Mouse (Mus musculus): Measurements from ENCODE around the gene Gnat2. TPM values are rescaled to one million over a fixed set of nuclear protein-coding genes. Genes with fewer than 3 reads are reported as not detected.

Gnat2 gene
- polyA plus RNA-seq, 1 experiment from 2014 or later, result 0.73 TPM

- 44% methylated on average over 5 of the region's 5 CpGs for WGBS
- Histone ChIP-seq H3K9ac (ENCODE audit: low read length) (no peak overlapping the region), H3K36me3 (ENCODE audit: control insufficient read depth, insufficient read depth, low read length) (no peaks in the 10 kb centered on the region), H3K27me3 (ENCODE audit: control insufficient read depth, insufficient read depth, low read length) (no peaks in the 10 kb centered on the region), H3K4me3 (ENCODE audit: low read depth, low read length) (no peak overlapping the region), H3K4me1 (ENCODE audit: control insufficient read depth, insufficient read depth, low read length) (peaks cover 9% of the 10 kb centered on the region), H3K9me3 (ENCODE audit: control insufficient read depth, low read length) (no peaks in the 10 kb centered on the region), H3K4me2 (ENCODE audit: low read depth) (no peak overlapping the region), H3K27ac (ENCODE audit: low read depth, low read length) (no peak overlapping the region)
- DNase-seq (ENCODE audit: low spot score) (no peak), ATAC-seq (ENCODE audit: insufficient read depth, low FRiP score, low TSS enrichment) (no peak)
Observed at GRCm38 (mm10) chr3:108088842-108089380, 3.7 kb upstream of the Gnat2 start.

GRCm38 (mm10) chr3:108089916-108090315 lies 2.7 kb upstream of the Gnat2 start:
- H3K4me2 ChIP-seq (ENCODE audit: low read depth), result no peak overlapping the region
- H3K4me1 ChIP-seq (ENCODE audit: control insufficient read depth, insufficient read depth, low read length), result peaks cover 4% of the 10 kb centered on the region; the same call in 1 of the 2 replicates
- H3K27ac ChIP-seq (ENCODE audit: low read depth, low read length), result no peak overlapping the region
- ATAC-seq (ENCODE audit: insufficient read depth, low FRiP score, low TSS enrichment) (no peak), DNase-seq (ENCODE audit: low spot score) (no peak)
- no peaks in the 10 kb centered on the region for H3K27me3 ChIP-seq (ENCODE audit: control insufficient read depth, insufficient read depth, low read length)
- no peaks in the 10 kb centered on the region for H3K36me3 ChIP-seq (ENCODE audit: control insufficient read depth, insufficient read depth, low read length)
- H3K9me3 ChIP-seq (ENCODE audit: control insufficient read depth, low read length), result no peaks in the 10 kb centered on the region
- WGBS, result 29% methylated on average over 2 of the region's 2 CpGs
- H3K4me3 ChIP-seq (ENCODE audit: low read depth, low read length), result no peak overlapping the region
- no peak overlapping the region for H3K9ac ChIP-seq (ENCODE audit: low read length)

- DNase-seq (ENCODE audit: low spot score) (no peak), ATAC-seq (ENCODE audit: insufficient read depth, low FRiP score, low TSS enrichment) (no peak)
- 87% methylated on average over 2 of the region's 2 CpGs for WGBS
- H3K4me3 ChIP-seq (ENCODE audit: low read depth, low read length), result no peak overlapping the region
- no peak overlapping the region for H3K27ac ChIP-seq (ENCODE audit: low read depth, low read length)
- no peak overlapping the region for H3K9ac ChIP-seq (ENCODE audit: low read length)
- no peaks in the 10 kb centered on the region for H3K36me3 ChIP-seq (ENCODE audit: control insufficient read depth, insufficient read depth, low read length)
- H3K4me1 ChIP-seq (ENCODE audit: control insufficient read depth, insufficient read depth, low read length), result peaks cover 4% of the 10 kb centered on the region; the same call in 1 of the 2 replicates
- no peak overlapping the region for H3K4me2 ChIP-seq (ENCODE audit: low read depth)
- H3K27me3 ChIP-seq (ENCODE audit: control insufficient read depth, insufficient read depth, low read length), result no peaks in the 10 kb centered on the region
- no peaks in the 10 kb centered on the region for H3K9me3 ChIP-seq (ENCODE audit: control insufficient read depth, low read length)
Observed at GRCm38 (mm10) chr3:108090561-108090960, 2.0 kb upstream of the Gnat2 start.

GRCm38 (mm10) chr3:108092030-108092429 lies 559 bp upstream of the Gnat2 start:
- no peak overlapping the region for H3K4me3 ChIP-seq (ENCODE audit: low read depth, low read length)
- ATAC-seq (ENCODE audit: insufficient read depth, low FRiP score, low TSS enrichment), result no peak
- no peak overlapping the region for H3K27ac ChIP-seq (ENCODE audit: low read depth, low read length)
- 75% methylated on average over 6 of the region's 6 CpGs for WGBS
- no peak overlapping the region for H3K4me2 ChIP-seq (ENCODE audit: low read depth)
- H3K36me3 ChIP-seq (ENCODE audit: control insufficient read depth, insufficient read depth, low read length), result no peaks in the 10 kb centered on the region
- no peaks in the 10 kb centered on the region for H3K4me1 ChIP-seq (ENCODE audit: control insufficient read depth, insufficient read depth, low read length)
- no peak overlapping the region for H3K9ac ChIP-seq (ENCODE audit: low read length)
- DNase-seq (ENCODE audit: low spot score), result no peak
- H3K9me3 ChIP-seq (ENCODE audit: control insufficient read depth, low read length), result no peaks in the 10 kb centered on the region
- no peaks in the 10 kb centered on the region for H3K27me3 ChIP-seq (ENCODE audit: control insufficient read depth, insufficient read depth, low read length)

- no peaks in the 10 kb centered on the region for H3K36me3 ChIP-seq (ENCODE audit: control insufficient read depth, insufficient read depth, low read length)
- no peak overlapping the region for H3K4me2 ChIP-seq (ENCODE audit: low read depth)
- 74% methylated on average over 6 of the region's 6 CpGs for WGBS
- H3K9me3 ChIP-seq (ENCODE audit: control insufficient read depth, low read length), result no peaks in the 10 kb centered on the region
- DNase-seq (ENCODE audit: low spot score) (no peak), ATAC-seq (ENCODE audit: insufficient read depth, low FRiP score, low TSS enrichment) (no peak)
- no peaks in the 10 kb centered on the region for H3K4me1 ChIP-seq (ENCODE audit: control insufficient read depth, insufficient read depth, low read length)
- no peak overlapping the region for H3K27ac ChIP-seq (ENCODE audit: low read depth, low read length)
- no peak overlapping the region for H3K4me3 ChIP-seq (ENCODE audit: low read depth, low read length)
- no peak overlapping the region for H3K9ac ChIP-seq (ENCODE audit: low read length)
- H3K27me3 ChIP-seq (ENCODE audit: control insufficient read depth, insufficient read depth, low read length), result no peaks in the 10 kb centered on the region
Observed at GRCm38 (mm10) chr3:108093306-108093705, 717 bp downstream of the Gnat2 start.

GRCm38 (mm10) chr3:108094146-108094545 lies 1.6 kb downstream of the Gnat2 start:
- H3K36me3 ChIP-seq (ENCODE audit: control insufficient read depth, insufficient read depth, low read length), result no peaks in the 10 kb centered on the region
- no peak overlapping the region for H3K4me2 ChIP-seq (ENCODE audit: low read depth)
- no peak overlapping the region for H3K27ac ChIP-seq (ENCODE audit: low read depth, low read length)
- ATAC-seq (ENCODE audit: insufficient read depth, low FRiP score, low TSS enrichment) (no peak), DNase-seq (ENCODE audit: low spot score) (no peak)
- H3K9me3 ChIP-seq (ENCODE audit: control insufficient read depth, low read length), result no peaks in the 10 kb centered on the region
- H3K27me3 ChIP-seq (ENCODE audit: control insufficient read depth, insufficient read depth, low read length), result no peaks in the 10 kb centered on the region
- H3K4me3 ChIP-seq (ENCODE audit: low read depth, low read length), result no peak overlapping the region
- WGBS, result 88% methylated on average over 1 of the region's 1 CpGs
- no peak overlapping the region for H3K9ac ChIP-seq (ENCODE audit: low read length)
- no peaks in the 10 kb centered on the region for H3K4me1 ChIP-seq (ENCODE audit: control insufficient read depth, insufficient read depth, low read length)

- Histone ChIP-seq H3K4me2 (ENCODE audit: low read depth) (no peak overlapping the region), H3K36me3 (ENCODE audit: control insufficient read depth, insufficient read depth, low read length) (no peaks in the 10 kb centered on the region), H3K4me3 (ENCODE audit: low read depth, low read length) (no peak overlapping the region), H3K9ac (ENCODE audit: low read length) (no peak overlapping the region), H3K9me3 (ENCODE audit: control insufficient read depth, low read length) (no peaks in the 10 kb centered on the region), H3K27me3 (ENCODE audit: control insufficient read depth, insufficient read depth, low read length) (no peaks in the 10 kb centered on the region), H3K27ac (ENCODE audit: low read depth, low read length) (no peak overlapping the region), H3K4me1 (ENCODE audit: control insufficient read depth, insufficient read depth, low read length) (no peaks in the 10 kb centered on the region)
- ATAC-seq (ENCODE audit: insufficient read depth, low FRiP score, low TSS enrichment) (no peak), DNase-seq (ENCODE audit: low spot score) (no peak)
- WGBS, result 93% methylated on average over 12 of the region's 12 CpGs
Observed at GRCm38 (mm10) chr3:108094976-108095760, 2.6 kb downstream of the Gnat2 start.

- no peak for ATAC-seq (ENCODE audit: insufficient read depth, low FRiP score, low TSS enrichment)
Observed at GRCm38 (mm10) chr3:108096226-108096625, 3.6 kb downstream of the Gnat2 start.

GRCm38 (mm10) chr3:108096726-108097125 lies 4.1 kb downstream of the Gnat2 start:
- Histone ChIP-seq H3K4me1 (ENCODE audit: control insufficient read depth, insufficient read depth, low read length) (no peaks in the 10 kb centered on the region), H3K27ac (ENCODE audit: low read depth, low read length) (no peak overlapping the region), H3K4me3 (ENCODE audit: low read depth, low read length) (no peak overlapping the region), H3K9me3 (ENCODE audit: control insufficient read depth, low read length) (no peaks in the 10 kb centered on the region), H3K4me2 (ENCODE audit: low read depth) (no peak overlapping the region), H3K9ac (ENCODE audit: low read length) (no peak overlapping the region), H3K27me3 (ENCODE audit: control insufficient read depth, insufficient read depth, low read length) (no peaks in the 10 kb centered on the region), H3K36me3 (ENCODE audit: control insufficient read depth, insufficient read depth, low read length) (no peaks in the 10 kb centered on the region)
- ATAC-seq (ENCODE audit: insufficient read depth, low FRiP score, low TSS enrichment) (no peak), DNase-seq (ENCODE audit: low spot score) (no peak)
- 96% methylated on average over 10 of the region's 10 CpGs for WGBS

More at GRCm38 (mm10) chr3:108096226-108096625, 3.6 kb downstream of the Gnat2 start:
- H3K27me3 ChIP-seq (ENCODE audit: control insufficient read depth, insufficient read depth, low read length), result no peaks in the 10 kb centered on the region
- H3K9ac ChIP-seq (ENCODE audit: low read length), result no peak overlapping the region
- no peaks in the 10 kb centered on the region for H3K36me3 ChIP-seq (ENCODE audit: control insufficient read depth, insufficient read depth, low read length)
- no peak overlapping the region for H3K4me3 ChIP-seq (ENCODE audit: low read depth, low read length)
- H3K27ac ChIP-seq (ENCODE audit: low read depth, low read length), result no peak overlapping the region
- WGBS, result 75% methylated on average over 8 of the region's 8 CpGs
- H3K4me1 ChIP-seq (ENCODE audit: control insufficient read depth, insufficient read depth, low read length), result no peaks in the 10 kb centered on the region
- H3K9me3 ChIP-seq (ENCODE audit: control insufficient read depth, low read length), result no peaks in the 10 kb centered on the region
- H3K4me2 ChIP-seq (ENCODE audit: low read depth), result no peak overlapping the region
- DNase-seq (ENCODE audit: low spot score), result no peak

Data from neural tube, embryonic 11.5 days (tissue).